Mouse (Mus musculus) heart, embryonic 15.5 days (tissue): ENCODE results near the gene Pou6f1. TPM values are rescaled to one million over a fixed set of nuclear protein-coding genes. Genes with fewer than 3 reads are reported as not detected.
A peak's percentile ranks its signal among the peaks of the same experiment; 100 is the strongest.

Source experiments
- ATAC-seq: fragments of 200-750 bp; cut with Nextera tagmentation; replicated peaks from 2 replicates; pipeline ENCODE4 v1.8.0; 2017; ENCODE audit warnings: low read depth, moderate TSS enrichment; ENCODE audit not compliant: insufficient number of reproducible peaks, insufficient read depth, low FRiP score
- H3K27ac ChIP-seq: fragments of 300-500 bp; sonication (generic); 2 replicates; pipeline ENCODE4 v1.5.1; 2015; ENCODE audit warnings: mild to moderate bottlenecking, inconsistent platforms
- H3K27me3 ChIP-seq: fragments of 300-500 bp; sonication (generic); 2 replicates; pipeline ENCODE4 v1.6.1; 2015; ENCODE audit warnings: inconsistent platforms
- H3K36me3 ChIP-seq: fragments of 300-500 bp; sonication (generic); 2 replicates; pipeline ENCODE4 v1.6.1; 2015; ENCODE audit warnings: mild to moderate bottlenecking, inconsistent platforms
- H3K4me1 ChIP-seq: fragments of 300-500 bp; sonication (generic); replicated peaks from 2 replicates; pipeline ENCODE4 v1.6.1; 2015; ENCODE audit warnings: inconsistent platforms
- H3K4me2 ChIP-seq: fragments of 300-500 bp; sonication (generic); 2 replicates; pipeline ENCODE4 v1.6.1; 2015; ENCODE audit warnings: inconsistent platforms, mild to moderate bottlenecking, moderate library complexity
- H3K4me3 ChIP-seq: fragments of 300-500 bp; sonication (generic); 2 replicates; pipeline ENCODE4 v1.5.1; 2015; ENCODE audit warnings: mild to moderate bottlenecking, inconsistent platforms
- H3K9ac ChIP-seq: fragments of 300-500 bp; sonication (generic); 2 replicates; pipeline ENCODE4 v1.6.1; 2015; ENCODE audit warnings: mild to moderate bottlenecking, inconsistent platforms
- H3K9me3 ChIP-seq: fragments of 300-500 bp; sonication (generic); replicated peaks from 2 replicates; pipeline ENCODE4 v1.6.1; 2016; ENCODE audit warnings: inconsistent platforms
- WGBS: fragments of 180-500 bp; shearing (Covaris S2); methylation state at CpG from one replicate; pipeline ENCODE4 v1.1.7; 2015; ENCODE audit warnings: mixed read lengths; 5-methylcytosine and 5-hydroxymethylcytosine counted together
- polyA plus RNA-seq: library from polyadenylated mRNA; unstranded; fragments of >200 nt; fragmentation: Nextera tagmentation; extraction: Ambion mirVana; gene quantifications from 2 replicates; pipeline ENCODE4 v1.2.1, GENCODE M21; 2015

Pou6f1 gene
- polyA plus RNA-seq, 1 experiment from 2014 or later = 4.3 TPM

- Histone ChIP-seq H3K4me3 (peak overlapping the region; percentile 93), H3K9ac (peak overlapping the region; percentile 95), H3K27ac (peak overlapping the region; percentile 80), H3K36me3 (no peaks in the 10 kb centered on the region), H3K27me3 (peaks cover 22% of the 10 kb centered on the region), H3K4me1 (peaks cover 18% of the 10 kb centered on the region), H3K4me2 (peak overlapping the region; percentile 99), H3K9me3 (no peaks in the 10 kb centered on the region)
- ATAC-seq = peak; percentile 54
- WGBS = 1% methylated on average over 35 of the region's 35 CpGs
Observed at GRCm38 (mm10) chr15:100600047-100600695, 387 bp upstream of the Pou6f1 start.

GRCm38 (mm10) chr15:100598883-100599275 is 905 bp downstream of the Pou6f1 start:
- H3K9me3 ChIP-seq = no peaks in the 10 kb centered on the region
- peak overlapping the region; percentile 99 for H3K4me2 ChIP-seq
- peaks cover 22% of the 10 kb centered on the region for H3K27me3 ChIP-seq
- peak overlapping the region; percentile 95 for H3K9ac ChIP-seq
- no peaks in the 10 kb centered on the region for H3K36me3 ChIP-seq
- H3K4me1 ChIP-seq = peaks cover 18% of the 10 kb centered on the region
- no peak; the same call in 1 of the 2 replicates for ATAC-seq
- WGBS = under 1% methylated on average over 12 of the region's 12 CpGs
- peak overlapping the region; percentile 80 for H3K27ac ChIP-seq
- peak overlapping the region; percentile 93 for H3K4me3 ChIP-seq

GRCm38 (mm10) chr15:100598287-100598882 is 1.4 kb downstream of the Pou6f1 start:
- H3K4me2 ChIP-seq = peak overlapping the region; percentile 99
- peak overlapping the region; percentile 95; the same call in 1 of the 2 replicates for H3K9ac ChIP-seq
- H3K4me3 ChIP-seq = peak overlapping the region; percentile 93
- ATAC-seq = no peak
- peak overlapping the region; percentile 80 for H3K27ac ChIP-seq
- H3K9me3 ChIP-seq = no peaks in the 10 kb centered on the region
- H3K27me3 ChIP-seq = peaks cover 18% of the 10 kb centered on the region
- peaks cover 18% of the 10 kb centered on the region for H3K4me1 ChIP-seq
- 24% methylated on average over 9 of the region's 9 CpGs for WGBS
- no peaks in the 10 kb centered on the region for H3K36me3 ChIP-seq

GRCm38 (mm10) chr15:100592817-100593216 is 7.0 kb downstream of the Pou6f1 start:
- no peak overlapping the region for H3K4me2 ChIP-seq
- H3K27ac ChIP-seq = no peak overlapping the region
- no peaks in the 10 kb centered on the region for H3K36me3 ChIP-seq
- ATAC-seq = no peak
- H3K4me3 ChIP-seq = no peak overlapping the region
- no peak overlapping the region for H3K9ac ChIP-seq
- WGBS = 79% methylated on average over 6 of the region's 6 CpGs
- no peaks in the 10 kb centered on the region for H3K4me1 ChIP-seq
- no peaks in the 10 kb centered on the region for H3K9me3 ChIP-seq
- H3K27me3 ChIP-seq = no peaks in the 10 kb centered on the region

GRCm38 (mm10) chr15:100590436-100590835 is 9.3 kb downstream of the Pou6f1 start:
- no peak overlapping the region for H3K4me3 ChIP-seq
- no peak for ATAC-seq
- H3K27me3 ChIP-seq = no peaks in the 10 kb centered on the region
- no peak overlapping the region for H3K27ac ChIP-seq
- no peaks in the 10 kb centered on the region for H3K4me1 ChIP-seq
- no peak overlapping the region for H3K9ac ChIP-seq
- peaks cover 10% of the 10 kb centered on the region for H3K36me3 ChIP-seq
- no peaks in the 10 kb centered on the region for H3K9me3 ChIP-seq
- WGBS = 67% methylated on average over 8 of the region's 8 CpGs
- no peak overlapping the region for H3K4me2 ChIP-seq

GRCm38 (mm10) chr15:100588297-100588696 is 11.5 kb downstream of the Pou6f1 start:
- Histone ChIP-seq H3K27ac (no peak overlapping the region), H3K4me1 (no peaks in the 10 kb centered on the region), H3K9ac (no peak overlapping the region), H3K9me3 (no peaks in the 10 kb centered on the region), H3K4me3 (no peak overlapping the region), H3K36me3 (peaks cover 12% of the 10 kb centered on the region), H3K27me3 (no peaks in the 10 kb centered on the region), H3K4me2 (no peak overlapping the region)
- ATAC-seq = no peak
- WGBS = 86% methylated on average over 6 of the region's 6 CpGs

- 85% methylated on average over 4 of the region's 4 CpGs for WGBS
- no peak for ATAC-seq
Observed at GRCm38 (mm10) chr15:100587166-100587565, 12.6 kb downstream of the Pou6f1 start.

GRCm38 (mm10) chr15:100585931-100586330 is 13.9 kb downstream of the Pou6f1 start:
- WGBS = 91% methylated on average over 16 of the region's 16 CpGs
- Histone ChIP-seq H3K36me3 (peaks cover 12% of the 10 kb centered on the region), H3K9ac (no peak overlapping the region), H3K9me3 (no peaks in the 10 kb centered on the region), H3K4me3 (no peak overlapping the region), H3K4me2 (no peak overlapping the region), H3K27ac (no peak overlapping the region), H3K4me1 (no peaks in the 10 kb centered on the region), H3K27me3 (no peaks in the 10 kb centered on the region)
- no peak for ATAC-seq

More at GRCm38 (mm10) chr15:100587166-100587565, 12.6 kb downstream of the Pou6f1 start:
- Histone ChIP-seq H3K27ac (no peak overlapping the region), H3K36me3 (peaks cover 12% of the 10 kb centered on the region), H3K4me1 (no peaks in the 10 kb centered on the region), H3K9ac (no peak overlapping the region), H3K27me3 (no peaks in the 10 kb centered on the region), H3K4me2 (no peak overlapping the region), H3K9me3 (no peaks in the 10 kb centered on the region), H3K4me3 (no peak overlapping the region)

GRCm38 (mm10) chr15:100580108-100580507 is 19.7 kb downstream of the Pou6f1 start:
- 87% methylated on average over 10 of the region's 10 CpGs for WGBS
- Histone ChIP-seq H3K9ac (no peak overlapping the region), H3K4me1 (no peaks in the 10 kb centered on the region), H3K9me3 (no peaks in the 10 kb centered on the region), H3K36me3 (no peaks in the 10 kb centered on the region; the same call in 1 of the 2 replicates), H3K27me3 (no peaks in the 10 kb centered on the region), H3K4me2 (no peak overlapping the region), H3K27ac (no peak overlapping the region), H3K4me3 (no peak overlapping the region)
- ATAC-seq = no peak

- ATAC-seq = no peak
- Histone ChIP-seq H3K36me3 (no peaks in the 10 kb centered on the region; the same call in 1 of the 2 replicates), H3K9ac (no peak overlapping the region), H3K4me3 (no peak overlapping the region), H3K27ac (no peak overlapping the region), H3K9me3 (no peaks in the 10 kb centered on the region), H3K27me3 (no peaks in the 10 kb centered on the region), H3K4me1 (peaks cover 13% of the 10 kb centered on the region), H3K4me2 (no peak overlapping the region)
- WGBS = 82% methylated on average over 16 of the region's 16 CpGs
Observed at GRCm38 (mm10) chr15:100577972-100578371, 21.8 kb downstream of the Pou6f1 start.

GRCm38 (mm10) chr15:100576810-100577209 is 23.0 kb downstream of the Pou6f1 start:
- no peaks in the 10 kb centered on the region for H3K9me3 ChIP-seq
- ATAC-seq = no peak
- no peaks in the 10 kb centered on the region; the same call in 1 of the 2 replicates for H3K36me3 ChIP-seq
- peaks cover 13% of the 10 kb centered on the region for H3K4me1 ChIP-seq
- no peak overlapping the region for H3K9ac ChIP-seq
- no peak overlapping the region for H3K4me3 ChIP-seq
- no peak overlapping the region for H3K27ac ChIP-seq
- H3K4me2 ChIP-seq = no peak overlapping the region
- H3K27me3 ChIP-seq = no peaks in the 10 kb centered on the region
- 74% methylated on average over 6 of the region's 6 CpGs for WGBS

- no peaks in the 10 kb centered on the region for H3K27me3 ChIP-seq
- no peaks in the 10 kb centered on the region; the same call in 1 of the 2 replicates for H3K36me3 ChIP-seq
- H3K4me1 ChIP-seq = peaks cover 13% of the 10 kb centered on the region
- no peak for ATAC-seq
- 80% methylated on average over 6 of the region's 6 CpGs for WGBS
- H3K27ac ChIP-seq = no peak overlapping the region
- H3K9me3 ChIP-seq = no peaks in the 10 kb centered on the region
- H3K9ac ChIP-seq = no peak overlapping the region
- H3K4me2 ChIP-seq = no peak overlapping the region
- no peak overlapping the region for H3K4me3 ChIP-seq
Observed at GRCm38 (mm10) chr15:100576392-100576791, 23.4 kb downstream of the Pou6f1 start.
